In the genomic region with DNA sequence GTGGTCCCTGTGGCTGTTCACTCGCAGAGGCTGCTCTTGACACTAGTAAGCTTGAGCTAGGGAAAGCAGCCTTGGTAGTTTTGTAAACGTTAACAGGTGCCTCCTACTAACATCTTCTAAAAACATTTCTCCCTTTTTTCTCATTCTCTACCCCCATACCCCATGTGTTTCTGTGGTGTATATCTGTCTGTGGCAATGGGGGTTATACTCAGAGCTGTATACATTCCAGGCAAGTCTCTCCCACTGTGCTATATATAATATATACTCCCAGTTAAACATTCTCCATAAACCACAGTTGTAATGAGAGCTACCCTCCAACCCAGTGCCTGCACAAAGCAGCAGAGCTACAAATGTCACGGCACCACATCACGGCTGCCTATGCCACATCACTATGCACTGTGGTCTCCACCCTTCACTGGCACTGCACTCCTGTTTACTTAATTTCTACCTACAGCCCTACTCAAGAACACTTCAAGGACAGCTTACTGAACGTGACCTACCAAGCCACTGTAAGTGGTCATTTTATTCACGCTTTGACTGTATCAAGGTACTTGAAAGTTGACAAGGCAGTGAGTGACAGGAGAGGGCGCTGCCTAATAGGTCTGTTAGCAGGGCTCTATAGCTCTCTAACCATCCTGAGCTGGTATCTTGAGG, we compare ENCODE assay signal across 23 mouse cellular contexts. TPM values are rescaled to one million over a fixed set of nuclear protein-coding genes. Genes with fewer than 3 reads are reported as not detected.
DNase-seq lines count a peak whose midpoint lies in the region; ATAC-seq and TF ChIP-seq lines count a peak whose summit lies in the region.
"Had no signal": no experiment of that assay in that cellular context is flagged by ENCODE, and none has a peak within 500 bp of the region (broad histone marks: within the 10 kb centered on the region; RNA-seq: fewer than 3 reads in every experiment).

No protein-coding gene starts in this region.

- 64% methylated on average over 7 of the region's 7 CpGs for WGBS in heart, embryonic 10.5 days
- 65% methylated on average over 7 of the region's 7 CpGs for WGBS in kidney, adult 2 months
- WGBS in lung, embryonic 16.5 days = 68% methylated on average over 7 of the region's 7 CpGs
- 70% methylated on average over 7 of the region's 7 CpGs for WGBS in lung, adult 2 months

- H3K9me3 ChIP-seq in heart, embryonic 10.5 days = no peaks in the 10 kb centered on the region
- no peaks in the 10 kb centered on the region for H3K9me3 ChIP-seq in lung, embryonic 16.5 days (ENCODE audit: control insufficient read depth, low read length)
- H3K9me3 ChIP-seq: hindbrain, embryonic 13.5 days; limb, embryonic 15.5 days; liver, embryonic 15.5 days; megakaryocyte, embryonic 14.5 days; midbrain, embryonic 15.5 days; neural tube, embryonic 15.5 days had no signal

- H3K36me3 ChIP-seq in heart, embryonic 10.5 days = peaks cover 48% of the 10 kb centered on the region
- H3K36me3 ChIP-seq in kidney, adult 2 months (ENCODE audit: control insufficient read depth, insufficient read depth, low read length) = peaks cover 2% of the 10 kb centered on the region; the same call in 1 of the 2 replicates
- peaks cover 20% of the 10 kb centered on the region for H3K36me3 ChIP-seq in lung, embryonic 16.5 days (ENCODE audit: control insufficient read depth, insufficient read depth, low read length)

- no peak for TF ChIP-seq POLR2A in kidney, adult 2 months (IDR thresholded peaks at IDR 0.05; ENCODE audit: low read depth, low read length)
- TF ChIP-seq POLR2A in lung, adult 2 months (IDR thresholded peaks at IDR 0.05; ENCODE audit: borderline replicate concordance, extremely low read depth, low read depth, low read length) = no peak

- H3K4me1 ChIP-seq in heart, embryonic 10.5 days = peaks cover 12% of the 10 kb centered on the region; the same call in 1 of the 2 replicates
- H3K4me1 ChIP-seq in kidney, adult 2 months (ENCODE audit: control insufficient read depth, insufficient read depth, low read length) = 0 out of 2 replicates have a peak, but pooled peaks cover 4% of the 10 kb centered on the region
- H3K4me1 ChIP-seq in lung, embryonic 16.5 days (replicated peaks; ENCODE audit: control insufficient read depth, insufficient read depth, low read length) = 0 out of 2 replicates have a peak, but pooled peaks cover 3% of the 10 kb centered on the region
- H3K4me1 ChIP-seq in lung, adult 2 months (ENCODE audit: control insufficient read depth, insufficient read depth, low read length) = no peaks in the 10 kb centered on the region
- H3K4me1 ChIP-seq: limb, embryonic 15.5 days; liver, embryonic 15.5 days; midbrain, embryonic 15.5 days; neural tube, embryonic 15.5 days had no signal

- peak; percentile 90 for ATAC-seq in lung, embryonic 16.5 days (ENCODE audit: low read depth)
- ATAC-seq: inflammation-experienced regulatory T-cells, adult 6 months; midbrain, embryonic 15.5 days had no signal

- H3K27me3 ChIP-seq in heart, embryonic 10.5 days (ENCODE audit: insufficient read depth, poor library complexity, severe bottlenecking) = no peaks in the 10 kb centered on the region
- H3K27me3 ChIP-seq in kidney, adult 2 months (replicated peaks; ENCODE audit: control insufficient read depth, insufficient read depth, low read length) = no peaks in the 10 kb centered on the region
- no peaks in the 10 kb centered on the region for H3K27me3 ChIP-seq in lung, embryonic 16.5 days (ENCODE audit: control insufficient read depth, insufficient read depth, low read depth, low read length)
- H3K27me3 ChIP-seq: CH12.LX; hindbrain, embryonic 13.5 days; limb, embryonic 15.5 days; liver, embryonic 15.5 days; megakaryocyte, embryonic 14.5 days; midbrain, embryonic 15.5 days; neural tube, embryonic 15.5 days had no signal

- TF ChIP-seq CTCF in kidney, adult 2 months (conservative IDR thresholded peaks at IDR 0.05; ENCODE audit: insufficient read depth, insufficient read length, low read depth, low read length) = no peak
- no peak for TF ChIP-seq CTCF in lung, adult 2 months (IDR thresholded peaks at IDR 0.05; ENCODE audit: insufficient read depth, low read length)

- H3K4me3 ChIP-seq in heart, embryonic 10.5 days = no peak overlapping the region
- H3K4me3 ChIP-seq in kidney, adult 2 months (ENCODE audit: insufficient read depth, low read depth, low read length) = no peak overlapping the region
- no peak overlapping the region for H3K4me3 ChIP-seq in lung, embryonic 16.5 days (ENCODE audit: low read length)
- no peak overlapping the region for H3K4me3 ChIP-seq in lung, adult 2 months (replicated peaks; ENCODE audit: extremely low read depth, low read depth, low read length)
- H3K4me3 ChIP-seq: hindbrain, embryonic 13.5 days; limb, embryonic 15.5 days; liver, embryonic 15.5 days; megakaryocyte, embryonic 14.5 days; midbrain, embryonic 15.5 days; neural tube, embryonic 15.5 days had no signal

- peak overlapping the region; percentile 22; the same call in 1 of the 2 replicates for H3K27ac ChIP-seq in heart, embryonic 10.5 days
- peak overlapping the region; percentile 52; the same call in 1 of the 2 replicates for H3K27ac ChIP-seq in kidney, adult 2 months (ENCODE audit: insufficient read depth, low read depth, low read length)
- H3K27ac ChIP-seq in lung, embryonic 16.5 days (ENCODE audit: low read length) = no peak overlapping the region
- H3K27ac ChIP-seq: hindbrain, embryonic 13.5 days; limb, embryonic 15.5 days; liver, embryonic 15.5 days; midbrain, embryonic 15.5 days; neural tube, embryonic 15.5 days had no signal

- H3K9ac ChIP-seq in lung, embryonic 16.5 days (ENCODE audit: low read length) = no peak overlapping the region
- H3K9ac ChIP-seq: hindbrain, embryonic 13.5 days; limb, embryonic 15.5 days; liver, embryonic 15.5 days; midbrain, embryonic 15.5 days; neural tube, embryonic 15.5 days had no signal

- no peak for DNase-seq in heart, embryonic 10.5 days (ENCODE audit: low spot score)
- DNase-seq in heart, adult 9 months (ENCODE audit: low spot score in 2 of 2) = no peak
- peak; percentile 25 for DNase-seq in kidney, adult 2 months
- DNase-seq in kidney, postnatal 36 days = no peak
- DNase-seq in lung, adult 2 months = no peak
- no peak for DNase-seq in adrenal gland, postnatal 14 days
- DNase-seq: adrenal gland, postnatal 25 days; cerebellum, adult 11-12 months; cerebellum, postnatal 25 days; embryo, embryonic 11 days; kidney, adult 8-10 months; kidney, postnatal 25 days; right cerebral cortex, postnatal 14 days; thymus, adult 2 months had no signal

- H3K4me2 ChIP-seq in lung, embryonic 16.5 days (ENCODE audit: low read depth, low read length) = no peak overlapping the region
- H3K4me2 ChIP-seq: hindbrain, embryonic 13.5 days; limb, embryonic 15.5 days; liver, embryonic 15.5 days; midbrain, embryonic 15.5 days; neural tube, embryonic 15.5 days had no signal

RNA-seq across cellular contexts. Expression of a gene that starts 23.4 kb away (rescaled TPM):
- polyA plus RNA-seq in heart, embryonic 10.5 days (2016; fragmentation: Nextera tagmentation; extraction: Ambion mirVana) = 46.8 and 58.0 TPM in 2 replicates
- 14.3 and 17.7 TPM in 2 replicates for polyA plus RNA-seq in kidney, adult 2 months (2012; rRNA removed)
- polyA plus RNA-seq in lung, embryonic 16.5 days (2015; fragmentation: Nextera tagmentation; extraction: Ambion mirVana) = 50.5 and 52.2 TPM in 2 replicates
- 23.4 and 36.4 TPM in 2 replicates for polyA plus RNA-seq in lung, adult 2 months (2012; rRNA removed)
- 27.2 and 30.6 TPM in 2 replicates for total RNA-seq in adrenal gland, postnatal 14 days (2021)
